ENCODE assay signal across 17 mouse cellular contexts in the genomic region with DNA sequence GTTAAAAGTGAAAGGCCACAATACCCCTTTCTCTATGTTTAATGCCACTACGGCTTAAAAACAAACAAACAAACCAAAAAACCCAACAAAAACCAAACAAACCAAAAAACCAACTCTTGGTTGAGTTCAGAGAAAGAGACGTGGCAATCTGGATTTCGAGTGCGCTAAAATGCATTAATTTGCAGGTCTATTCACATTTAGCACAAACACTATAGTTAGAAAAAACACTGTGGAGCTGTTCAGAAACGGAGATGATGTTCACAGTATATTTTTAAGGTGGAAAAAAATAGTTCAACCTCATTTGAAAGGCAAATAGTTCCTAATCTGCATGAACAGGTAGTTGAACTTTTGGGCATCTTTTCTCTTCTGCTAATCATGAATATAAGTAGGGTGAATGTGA.
"Had no signal": no experiment of that assay in that cellular context is flagged by ENCODE, and none has a peak within 500 bp of the region (broad histone marks: within the 10 kb centered on the region; RNA-seq: fewer than 3 reads in every experiment).

No protein-coding gene starts in this region.

- DNase-seq: left cerebral cortex, postnatal 4 days; liver; liver, embryonic 13.5 days; liver, postnatal 0 days; lung, adult 18-20 months; lung, adult 2 months; lung, embryonic 14.5 days; lung, postnatal 10 days; lung, postnatal 14 days; lung, postnatal 36 days; lung, postnatal 4 days; midbrain, embryonic 14.5 days had no signal

- ATAC-seq: liver, embryonic 12.5 days; liver, postnatal 0 days; lung, postnatal 0 days; midbrain, embryonic 13.5 days; midbrain, embryonic 15.5 days; midbrain, embryonic 16.5 days had no signal
